Mouse (Mus musculus): ENCODE results near the gene Scgb1b2. TPM values are rescaled to one million over a fixed set of nuclear protein-coding genes. Genes with fewer than 3 reads are reported as not detected.

The Scgb1b2 gene
- polyA plus RNA-seq (2016; fragmentation: Nextera tagmentation; extraction: Ambion mirVana) = not detected in 2 replicates

DNA sequence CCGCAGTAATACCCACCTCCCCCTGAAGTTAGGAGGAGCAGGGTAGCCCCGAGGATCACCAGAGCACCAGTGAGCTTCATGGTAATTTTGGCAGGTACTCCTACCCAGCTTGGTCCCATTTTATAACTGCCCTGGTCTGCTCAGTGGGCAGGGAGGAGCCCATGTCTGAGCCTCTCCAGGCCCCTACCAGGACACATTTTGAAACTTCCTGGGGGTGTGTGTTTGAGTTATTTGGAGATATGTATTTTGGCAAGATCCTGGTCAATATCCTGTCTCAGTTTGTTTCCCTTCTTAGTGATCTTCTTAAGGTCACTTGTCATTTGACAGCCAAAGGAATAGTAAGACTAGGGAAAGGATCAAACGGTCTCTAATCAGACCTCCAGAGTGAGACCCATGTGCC, at the start of gene Scgb1b2:
Gene Scgb1b2 (minus strand): TSS at position 101 of the 400 bp plus-strand sequence.
- no peak within 1 kb of the TSS for H3K27ac ChIP-seq
- no peaks in the 10 kb centered on the region for H3K36me3 ChIP-seq
- ATAC-seq (ENCODE audit: low FRiP score) = no peak
- H3K4me1 ChIP-seq = no peaks in the 10 kb centered on the region
- no peak within 1 kb of the TSS for H3K9ac ChIP-seq
- peaks cover 25% of the 10 kb centered on the region for H3K9me3 ChIP-seq (replicated peaks)
- 88% methylated on average over 3 of the region's 3 CpGs for WGBS
- H3K4me2 ChIP-seq (replicated peaks) = no peak within 1 kb of the TSS
- no peaks in the 10 kb centered on the region for H3K27me3 ChIP-seq
- no peak within 1 kb of the TSS for H3K4me3 ChIP-seq

DNA sequence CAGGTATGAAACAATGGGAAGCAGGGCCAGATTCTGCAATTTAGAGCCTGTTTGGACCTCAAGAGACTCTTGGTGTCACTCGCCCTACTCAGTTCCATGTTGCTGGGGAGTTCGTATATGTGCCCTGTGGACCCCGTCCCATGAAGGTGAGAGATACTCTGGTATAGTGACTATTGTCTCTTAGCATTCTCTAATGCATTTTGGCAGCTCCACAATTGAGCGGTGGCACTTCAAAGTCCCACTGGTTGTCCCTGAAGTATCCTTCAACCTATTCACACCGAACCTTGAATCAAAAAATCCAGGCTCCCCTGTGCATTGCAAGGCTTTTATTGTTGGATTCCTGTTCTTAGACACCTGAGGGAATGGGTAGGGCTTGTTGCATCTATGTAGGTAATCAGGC, 1.4 kb downstream of the Scgb1b2 start, which contains the start of gene Scgb2b2:
Gene Scgb2b2 (plus strand): TSS at position 301 of the 400 bp plus-strand sequence.
- Histone ChIP-seq H3K9me3 (replicated peaks) (peaks cover 28% of the 10 kb centered on the region), H3K4me3 (no peak within 1 kb of the TSS), H3K36me3 (no peaks in the 10 kb centered on the region), H3K27ac (no peak within 1 kb of the TSS), H3K9ac (no peak within 1 kb of the TSS), H3K4me1 (no peaks in the 10 kb centered on the region), H3K27me3 (no peaks in the 10 kb centered on the region), H3K4me2 (replicated peaks) (no peak within 1 kb of the TSS)
- WGBS = 87% methylated on average over 5 of the region's 5 CpGs
- ATAC-seq (ENCODE audit: low FRiP score) = no peak

Other genes with a start within 250 kb of the Scgb1b2 start
- 9.6 and 10.4 TPM in 2 replicates for gene Fxyd5, start 249.3 kb downstream of the Scgb1b2 start, polyA plus RNA-seq (2016; fragmentation: Nextera tagmentation; extraction: Ambion mirVana)
- gene Fxyd7, start 240.4 kb downstream of the Scgb1b2 start, polyA plus RNA-seq (2016; fragmentation: Nextera tagmentation; extraction: Ambion mirVana) = 26.3 and 29.8 TPM in 2 replicates
- gene Fxyd1, start 234.6 kb downstream of the Scgb1b2 start, polyA plus RNA-seq (2016; fragmentation: Nextera tagmentation; extraction: Ambion mirVana) = 25.3 and 34.7 TPM in 2 replicates
- 2.1 TPM in 2 replicates for gene Lgi4, start 232.5 kb downstream of the Scgb1b2 start, polyA plus RNA-seq (2016; fragmentation: Nextera tagmentation; extraction: Ambion mirVana)
- gene Fxyd3, start 215.1 kb downstream of the Scgb1b2 start, polyA plus RNA-seq (2016; fragmentation: Nextera tagmentation; extraction: Ambion mirVana) = 5.5 and 12.3 TPM in 2 replicates
- gene Hpn, start 176.5 kb downstream of the Scgb1b2 start, polyA plus RNA-seq (2016; fragmentation: Nextera tagmentation; extraction: Ambion mirVana) = 2.3 and 2.7 TPM in 2 replicates
- gene Scn1b, start 164.8 kb downstream of the Scgb1b2 start, polyA plus RNA-seq (2016; fragmentation: Nextera tagmentation; extraction: Ambion mirVana) = 2.7 and 3.8 TPM in 2 replicates
- 185 and 202 TPM in 2 replicates for gene Gramd1a, start 135.9 kb downstream of the Scgb1b2 start, polyA plus RNA-seq (2016; fragmentation: Nextera tagmentation; extraction: Ambion mirVana)
- not detected in 2 replicates for gene Scgb2b2, start 1.3 kb downstream of the Scgb1b2 start, polyA plus RNA-seq (2016; fragmentation: Nextera tagmentation; extraction: Ambion mirVana)
- gene Scgb2b3, start 70.3 kb upstream of the Scgb1b2 start, polyA plus RNA-seq (2016; fragmentation: Nextera tagmentation; extraction: Ambion mirVana) = not detected in 2 replicates
- gene Scgb1b3, start 83.8 kb upstream of the Scgb1b2 start, polyA plus RNA-seq (2016; fragmentation: Nextera tagmentation; extraction: Ambion mirVana) = not detected in 2 replicates